Mouse (Mus musculus) brain, embryonic 14.5 days (tissue): ENCODE measurements around the gene Col27a1.

Source experiments
- CTCF ChIP-seq: fragments of 200-500 bp; IDR thresholded peaks from 2 replicates; pipeline ENCODE4 v1.5.1; 2012; ENCODE audit warnings: inconsistent platforms, mild to moderate bottlenecking, moderate library complexity, borderline replicate concordance; ENCODE audit not compliant: insufficient read depth, insufficient read length; ENCODE audit errors: extremely low read depth
- POLR2A ChIP-seq: fragments of 200-500 bp; IDR thresholded peaks from 2 replicates; pipeline ENCODE4 v1.6.1; 2012; ENCODE audit warnings: mild to moderate bottlenecking, inconsistent platforms, borderline replicate concordance; ENCODE audit not compliant: poor library complexity, insufficient read depth, insufficient read length, severe bottlenecking; ENCODE audit errors: extremely low read depth

GRCm38 (mm10) chr4:63219635-63220034 lies 5.8 kb downstream of the Col27a1 start:
- TF ChIP-seq POLR2A: no peak
- TF ChIP-seq CTCF: no peak
